Mouse (Mus musculus) ES-E14 (cell line): ENCODE measurements around the gene Rnf138rt1. TPM values are rescaled to one million over a fixed set of nuclear protein-coding genes. Genes with fewer than 3 reads are reported as not detected.

ENCODE experiments used
- DNase-seq: peaks from one replicate; pipeline ENCODE4 v3.0.0-alpha.2; 2013; ENCODE audit warnings: low read depth, low spot score
- H3K27ac ChIP-seq: 2 replicates; pipeline ENCODE4 v1.5.1; 2012; ENCODE audit warnings: low read depth, mild to moderate bottlenecking, low read length, moderate library complexity, mixed read lengths; ENCODE audit not compliant: poor library complexity, insufficient read depth, severe bottlenecking
- H3K36me3 ChIP-seq: 2 replicates; pipeline ENCODE4 v1.6.1; 2012; ENCODE audit warnings: mild to moderate bottlenecking, low read length, moderate library complexity, mixed read lengths; ENCODE audit not compliant: control insufficient read depth, poor library complexity, insufficient read depth, severe bottlenecking
- H3K4me1 ChIP-seq, 2 experiments: fragments of 150-350 bp in 1 of 2; sonication (generic) in 1 of 2; 2 replicates each; pipeline ENCODE4 v1.6.1; 2012; ENCODE audit warnings: low read length in 2 of 2, mild to moderate bottlenecking in 1 of 2, mixed read lengths in 1 of 2; ENCODE audit not compliant: control insufficient read depth in 2 of 2, insufficient read depth in 2 of 2, poor library complexity in 1 of 2
- H3K4me3 ChIP-seq, 2 experiments: fragments of 150-350 bp in 1 of 2; sonication (generic) in 1 of 2; 2 replicates each; pipeline ENCODE4 v1.5.1; 2012; ENCODE audit warnings: low read length in 2 of 2, low read depth in 1 of 2, mild to moderate bottlenecking in 1 of 2, mixed read lengths in 1 of 2; ENCODE audit not compliant: insufficient read depth in 1 of 2, poor library complexity in 1 of 2, severe bottlenecking in 1 of 2
- H3K9ac ChIP-seq: 2 replicates; pipeline ENCODE4 v1.6.1; 2012; ENCODE audit warnings: low read depth, mild to moderate bottlenecking, low read length, mixed read lengths; ENCODE audit not compliant: poor library complexity, insufficient read depth, severe bottlenecking
- H3K9me3 ChIP-seq: fragments of 150-350 bp; sonication (generic); 2 replicates; pipeline ENCODE4 v1.6.1; 2012; ENCODE audit warnings: low read depth, mild to moderate bottlenecking, low read length; ENCODE audit not compliant: control insufficient read depth, insufficient read depth
- CHD2 ChIP-seq: IDR thresholded peaks from 2 replicates; pipeline ENCODE4 v1.6.1; 2014; ENCODE audit warnings: mild to moderate bottlenecking, low read depth, low read length, inconsistent platforms
- HCFC1 ChIP-seq: IDR thresholded peaks from 2 replicates; pipeline ENCODE4 v1.6.1; 2012; ENCODE audit warnings: low read length, inconsistent platforms, borderline replicate concordance; ENCODE audit not compliant: insufficient read depth
- MAFK ChIP-seq: IDR thresholded peaks from 2 replicates; pipeline ENCODE4 v1.6.1; 2014; ENCODE audit warnings: mild to moderate bottlenecking, low read depth, low read length, inconsistent platforms; ENCODE audit not compliant: insufficient read depth
- ZC3H11A ChIP-seq: IDR thresholded peaks from 2 replicates; pipeline ENCODE4 v1.6.1; 2012; ENCODE audit warnings: low read depth, mild to moderate bottlenecking, inconsistent platforms, low read length, borderline replicate concordance
- ZNF384 ChIP-seq: IDR thresholded peaks from 2 replicates; pipeline ENCODE4 v1.6.1; 2012; ENCODE audit warnings: low read depth, low read length, inconsistent platforms
- in situ Hi-C, 2 experiments: fragments of 600-800 bp; cut with MboI; formaldehyde crosslinking; loops; one replicate each; pipeline ENCODE4 v1.15.1; 2025; ENCODE audit warnings: low sequenced_read_pairs in 2 of 2, inconsistent platforms in 1 of 2; ENCODE audit not compliant: unreplicated experiment in 2 of 2
- total RNA-seq: library from RNA; depleted of rRNA; stranded (reverse); fragments of 300-350 nt; gene quantifications from 2 replicates; pipeline ENCODE4 v1.2.3, GENCODE M21; 2012

Gene Rnf138rt1
- total RNA-seq, 1 experiment: not detected

DNA sequence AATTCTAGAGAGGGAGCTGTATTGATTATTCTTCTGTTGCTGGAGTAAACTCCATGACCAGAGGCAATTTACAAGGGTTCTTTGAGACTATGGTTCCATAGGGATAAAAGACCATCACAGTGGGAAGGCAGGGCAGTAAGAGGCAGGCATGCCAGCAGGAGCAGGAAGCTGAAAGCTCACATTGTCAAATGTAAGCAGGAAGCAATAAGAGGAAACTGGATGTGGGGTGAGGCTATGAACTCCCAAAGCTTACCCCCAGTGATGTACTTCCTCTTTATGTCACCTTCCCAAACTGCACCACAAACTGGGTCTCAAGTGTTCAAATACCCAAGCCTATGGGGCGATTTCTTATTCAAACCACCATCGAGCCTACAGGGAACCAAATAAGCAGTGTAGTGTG, 17.2 kb downstream of the Rnf138rt1 start:
- H3K36me3 ChIP-seq: no peaks in the 10 kb centered on the region
- no peaks in the 10 kb centered on the region for H3K9me3 ChIP-seq
- no peak overlapping the region for H3K9ac ChIP-seq
- no peak overlapping the region for H3K4me3 ChIP-seq
- no peak for DNase-seq
- in situ Hi-C loops: no loop called here
- no peaks in the 10 kb centered on the region for H3K4me1 ChIP-seq
- no peak for TF ChIP-seq CHD2
- no peak for TF ChIP-seq HCFC1
- no peak for TF ChIP-seq ZC3H11A
- TF ChIP-seq MAFK: no peak
- no peak for TF ChIP-seq ZNF384
- H3K27ac ChIP-seq: no peak overlapping the region

DNA sequence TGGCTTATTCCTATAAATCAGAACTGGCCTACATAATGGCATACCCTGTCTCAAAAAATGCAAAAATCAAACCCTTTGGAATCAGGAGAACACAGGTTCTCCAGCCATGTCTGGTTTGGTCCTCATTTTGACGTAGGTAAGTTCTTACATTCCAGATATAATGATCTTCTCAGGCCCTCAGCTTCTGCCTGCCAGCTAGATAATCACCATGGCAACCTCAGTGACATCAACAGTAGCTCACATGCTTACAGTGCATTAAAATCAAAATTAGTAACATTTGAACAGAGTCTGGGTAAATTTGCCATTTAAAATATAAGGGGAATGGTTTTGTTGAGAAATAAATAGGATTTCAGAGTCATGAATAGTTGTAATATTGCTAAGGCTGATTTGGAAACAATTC, 22.2 kb downstream of the Rnf138rt1 start:
- no peak for TF ChIP-seq MAFK
- no peak for TF ChIP-seq CHD2
- no peak for TF ChIP-seq ZC3H11A
- no peak for TF ChIP-seq HCFC1
- no peak for TF ChIP-seq ZNF384
- DNase-seq: no peak
- H3K36me3 ChIP-seq: no peaks in the 10 kb centered on the region
- H3K9ac ChIP-seq: no peak overlapping the region
- H3K9me3 ChIP-seq: no peaks in the 10 kb centered on the region
- in situ Hi-C loops: no loop called here
- no peaks in the 10 kb centered on the region for H3K4me1 ChIP-seq
- H3K4me3 ChIP-seq: no peak overlapping the region
- no peak overlapping the region for H3K27ac ChIP-seq

DNA sequence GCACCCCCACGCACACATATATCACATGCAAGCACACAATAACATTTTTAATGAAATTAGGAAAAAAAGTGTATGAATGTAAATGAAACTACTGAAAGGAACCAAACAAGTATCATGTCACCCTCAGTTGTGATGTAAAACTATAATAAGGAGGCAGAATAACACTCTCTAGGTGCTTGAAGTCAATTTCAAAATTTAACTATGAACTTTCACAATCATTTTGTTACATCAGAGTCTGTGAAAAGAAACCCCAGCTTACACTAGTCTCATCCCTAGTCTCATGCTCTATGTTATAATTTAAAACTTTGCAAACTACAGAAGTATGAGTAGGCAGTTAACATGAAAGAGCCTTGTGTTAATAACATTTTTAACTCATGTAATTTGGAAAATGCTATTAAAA, 27.0 kb downstream of the Rnf138rt1 start:
- in situ Hi-C loops: no loop called here

GRCm38 (mm10) chrX:163723630-163724029, 37.5 kb downstream of the Rnf138rt1 start:
- H3K9me3 ChIP-seq: no peaks in the 10 kb centered on the region
- H3K36me3 ChIP-seq: no peaks in the 10 kb centered on the region
- H3K4me1 ChIP-seq: no peaks in the 10 kb centered on the region
- no peak for DNase-seq
- in situ Hi-C loops: no loop called here
- no peak overlapping the region for H3K9ac ChIP-seq
- no peak for TF ChIP-seq ZC3H11A
- TF ChIP-seq ZNF384: no peak
- no peak for TF ChIP-seq MAFK
- H3K27ac ChIP-seq: no peak overlapping the region
- H3K4me3 ChIP-seq: no peak overlapping the region

More for the DNA sequence above, 27.0 kb downstream of the Rnf138rt1 start:
- H3K9me3 ChIP-seq: no peaks in the 10 kb centered on the region
- TF ChIP-seq CHD2 (no peak), HCFC1 (no peak)
- H3K36me3 ChIP-seq: no peaks in the 10 kb centered on the region
- H3K4me3 ChIP-seq: no peak overlapping the region
- no peak for DNase-seq
- H3K27ac ChIP-seq: no peak overlapping the region
- H3K4me1 ChIP-seq: no peaks in the 10 kb centered on the region
- H3K9ac ChIP-seq: no peak overlapping the region

GRCm38 (mm10) chrX:163722785-163723577, 38.1 kb downstream of the Rnf138rt1 start:
- no peak overlapping the region for H3K27ac ChIP-seq
- H3K4me3 ChIP-seq: no peak overlapping the region
- H3K9me3 ChIP-seq: no peaks in the 10 kb centered on the region
- no peaks in the 10 kb centered on the region for H3K36me3 ChIP-seq
- no peak for DNase-seq
- H3K4me1 ChIP-seq: no peaks in the 10 kb centered on the region
- TF ChIP-seq ZC3H11A: no peak
- no peak for TF ChIP-seq HCFC1
- no peak for TF ChIP-seq CHD2
- no peak for TF ChIP-seq MAFK
- TF ChIP-seq ZNF384: no peak
- in situ Hi-C loops: no loop called here
- H3K9ac ChIP-seq: no peak overlapping the region
